Mouse (Mus musculus) midbrain, postnatal 0 days (tissue): Measurements from ENCODE around the gene Olfr263. TPM values are rescaled to one million over a fixed set of nuclear protein-coding genes. Genes with fewer than 3 reads are reported as not detected.

Experiments used
- ATAC-seq: fragments of 200-750 bp; cut with Nextera tagmentation; 2 replicates; pipeline ENCODE4 v1.8.0; 2017; ENCODE audit warnings: moderate number of reproducible peaks, mild to moderate bottlenecking, moderate TSS enrichment, moderate library complexity; ENCODE audit not compliant: low FRiP score
- DNase-seq: peaks from one replicate; pipeline ENCODE4 v3.0.0-alpha.2; 2015; ENCODE audit warnings: low spot score
- H3K27ac ChIP-seq: fragments of 300-500 bp; sonication (generic); 2 replicates; pipeline ENCODE4 v1.5.1; 2014; ENCODE audit warnings: low read depth, mild to moderate bottlenecking, low read length, mixed read lengths
- H3K27me3 ChIP-seq: fragments of 300-500 bp; sonication (generic); 2 replicates; pipeline ENCODE4 v1.6.1; 2014; ENCODE audit warnings: low read length, control low read depth, mixed read lengths; ENCODE audit not compliant: insufficient read depth
- H3K36me3 ChIP-seq: fragments of 300-500 bp; sonication (generic); 2 replicates; pipeline ENCODE4 v1.6.1; 2014; ENCODE audit warnings: low read length, control low read depth, mixed read lengths; ENCODE audit not compliant: insufficient read depth
- H3K4me1 ChIP-seq: fragments of 300-500 bp; sonication (generic); 2 replicates; pipeline ENCODE4 v1.6.1; 2014; ENCODE audit warnings: mild to moderate bottlenecking, control low read depth, antibody characterized with exemption, low read length, mixed read lengths; ENCODE audit not compliant: insufficient read depth
- H3K4me2 ChIP-seq: fragments of 300-500 bp; sonication (generic); 2 replicates; pipeline ENCODE4 v1.6.1; 2014; ENCODE audit warnings: low read depth, mild to moderate bottlenecking, low read length, mixed read lengths; ENCODE audit not compliant: poor library complexity, severe bottlenecking
- H3K4me3 ChIP-seq: fragments of 300-500 bp; sonication (generic); 2 replicates; pipeline ENCODE4 v1.5.1; 2014; ENCODE audit warnings: low read depth, mild to moderate bottlenecking, low read length, moderate library complexity
- H3K9ac ChIP-seq: fragments of 300-500 bp; sonication (generic); replicated peaks from 2 replicates; pipeline ENCODE4 v1.6.1; 2014; ENCODE audit warnings: mild to moderate bottlenecking, low read length, moderate library complexity, mixed read lengths; ENCODE audit not compliant: poor library complexity, severe bottlenecking
- H3K9me3 ChIP-seq: fragments of 300-500 bp; sonication (generic); 2 replicates; pipeline ENCODE4 v1.6.1; 2016; ENCODE audit warnings: low read length, control low read depth
- CTCF ChIP-seq: IDR thresholded peaks from 2 replicates; pipeline ENCODE4 v1.5.1; 2016; ENCODE audit warnings: antibody characterized with exemption, mild to moderate bottlenecking
- WGBS: fragments of 180-500 bp; shearing (Covaris S2); extraction: QIAGEN DNeasy Blood & Tissue Kit; methylation state at CpG from one replicate; pipeline ENCODE4 v1.1.7; 2014; 5-methylcytosine and 5-hydroxymethylcytosine counted together
- polyA plus RNA-seq: library from polyadenylated mRNA; unstranded; fragments of >200 nt; fragmentation: Nextera tagmentation; extraction: Ambion mirVana; gene quantifications from 2 replicates; pipeline ENCODE4 v1.2.1, GENCODE M21; 2015
- total RNA-seq: library from RNA; depleted of rRNA; stranded (reverse); fragments of >200 nt; gene quantifications from 2 replicates; pipeline ENCODE4 v1.2.3, GENCODE M21; 2014

The Olfr263 gene
- total and polyA plus RNA-seq, 2 experiments from 2014 or later = not detected

DNA sequence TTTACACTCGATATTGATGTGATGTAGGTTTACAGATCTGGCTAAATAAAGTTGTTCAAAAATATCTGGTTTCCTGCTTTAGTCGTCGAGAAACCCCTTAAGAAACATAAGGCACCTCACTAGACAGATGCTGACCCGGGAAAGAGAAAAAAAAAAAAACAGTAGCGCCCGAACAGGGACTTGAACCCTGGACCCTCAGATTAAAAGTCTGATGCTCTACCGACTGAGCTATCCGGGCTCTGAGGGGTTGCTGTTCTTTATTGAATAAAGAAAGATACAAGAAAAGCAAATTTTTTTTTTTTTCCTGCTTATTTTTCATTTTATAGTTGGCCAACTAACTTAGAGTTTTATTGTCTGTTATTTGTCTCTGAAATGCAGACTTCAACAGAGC is 38.5 kb downstream of the Olfr263 start:
- peak overlapping the region; percentile 47 for H3K4me3 ChIP-seq
- H3K36me3 ChIP-seq = no peaks in the 10 kb centered on the region
- WGBS = 0% methylated on average over 8 of the region's 8 CpGs
- no peak overlapping the region for H3K27ac ChIP-seq
- H3K9me3 ChIP-seq = no peaks in the 10 kb centered on the region
- H3K4me1 ChIP-seq = no peaks in the 10 kb centered on the region
- peak overlapping the region; percentile 61 for H3K4me2 ChIP-seq
- DNase-seq (peak; percentile 59), ATAC-seq (peak; percentile 53)
- no peaks in the 10 kb centered on the region for H3K27me3 ChIP-seq
- peak overlapping the region; percentile 40; the same call in 1 of the 2 replicates for H3K9ac ChIP-seq
- no peak for TF ChIP-seq CTCF

DNA sequence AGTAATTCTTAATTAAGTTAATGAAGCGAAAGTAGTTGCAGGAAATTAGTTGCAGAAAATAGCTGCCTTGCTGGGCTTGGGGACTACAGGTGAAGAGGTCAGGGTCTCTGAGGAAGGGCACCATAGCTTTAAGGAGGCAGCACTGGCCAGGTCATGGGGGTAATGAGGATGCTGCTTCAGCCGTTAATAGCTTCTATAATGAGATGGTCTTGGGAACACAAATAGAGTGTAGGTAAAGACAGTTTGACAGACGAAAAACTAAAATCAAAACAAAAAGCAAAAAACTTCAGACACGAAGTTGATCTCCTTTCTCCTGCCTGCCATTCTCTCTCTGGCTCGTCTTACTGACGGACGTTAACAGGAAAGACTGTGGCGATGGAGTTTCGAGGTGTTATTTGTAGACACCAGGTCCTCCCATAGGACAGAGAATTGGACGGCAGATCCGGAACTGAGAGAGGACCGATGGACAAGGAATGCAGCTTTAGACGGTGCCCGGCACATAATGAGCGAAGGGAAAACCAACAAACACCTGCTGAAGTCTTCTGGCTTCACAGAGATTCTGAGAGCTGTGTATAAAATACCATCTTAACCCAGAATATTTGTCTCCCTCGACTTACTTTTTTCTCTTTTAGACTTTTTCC is 39.1 kb downstream of the Olfr263 start:
- Histone ChIP-seq H3K4me2 (peak overlapping the region; percentile 61), H3K4me1 (no peaks in the 10 kb centered on the region), H3K27ac (no peak overlapping the region), H3K4me3 (peak overlapping the region; percentile 47), H3K9ac (peak overlapping the region; percentile 40; the same call in 1 of the 2 replicates), H3K27me3 (no peaks in the 10 kb centered on the region), H3K9me3 (no peaks in the 10 kb centered on the region), H3K36me3 (no peaks in the 10 kb centered on the region)
- under 1% methylated on average over 16 of the region's 16 CpGs for WGBS
- DNase-seq (peak; percentile 38), ATAC-seq (no peak)
- no peak for TF ChIP-seq CTCF

DNA sequence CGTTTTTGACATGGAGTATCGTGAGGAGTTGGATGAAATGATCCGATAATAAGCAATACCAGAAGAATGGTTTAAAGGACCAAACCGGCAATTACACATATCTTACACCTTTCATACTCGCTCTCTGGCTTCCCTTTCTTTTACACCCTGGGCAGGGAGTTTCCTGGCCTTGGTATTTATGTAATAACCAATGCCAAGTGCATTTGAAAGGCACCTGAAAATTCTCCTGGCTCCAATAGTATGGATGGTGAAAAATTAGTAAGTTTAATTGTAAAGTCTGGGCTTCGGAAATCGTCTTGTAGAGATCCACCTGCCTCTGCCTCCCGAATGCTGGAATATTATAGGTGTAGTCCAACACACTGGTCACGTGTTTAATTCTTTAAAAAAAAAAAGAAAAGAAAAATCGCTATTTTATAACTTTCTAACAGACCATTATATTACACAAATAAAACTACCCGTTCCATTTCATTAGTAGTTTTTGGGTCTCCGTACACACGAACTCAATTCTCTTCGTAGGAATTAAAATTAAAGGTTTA is 39.8 kb downstream of the Olfr263 start:
- no peak for DNase-seq
- 3% methylated on average over 14 of the region's 14 CpGs for WGBS
- peak overlapping the region; percentile 47 for H3K4me3 ChIP-seq
- H3K9me3 ChIP-seq = no peaks in the 10 kb centered on the region
- no peaks in the 10 kb centered on the region for H3K4me1 ChIP-seq
- H3K27me3 ChIP-seq = no peaks in the 10 kb centered on the region
- no peaks in the 10 kb centered on the region for H3K36me3 ChIP-seq
- no peak for ATAC-seq
- peak overlapping the region; percentile 40; the same call in 1 of the 2 replicates for H3K9ac ChIP-seq
- no peak overlapping the region for H3K27ac ChIP-seq
- no peak for TF ChIP-seq CTCF
- peak overlapping the region; percentile 61 for H3K4me2 ChIP-seq

DNA sequence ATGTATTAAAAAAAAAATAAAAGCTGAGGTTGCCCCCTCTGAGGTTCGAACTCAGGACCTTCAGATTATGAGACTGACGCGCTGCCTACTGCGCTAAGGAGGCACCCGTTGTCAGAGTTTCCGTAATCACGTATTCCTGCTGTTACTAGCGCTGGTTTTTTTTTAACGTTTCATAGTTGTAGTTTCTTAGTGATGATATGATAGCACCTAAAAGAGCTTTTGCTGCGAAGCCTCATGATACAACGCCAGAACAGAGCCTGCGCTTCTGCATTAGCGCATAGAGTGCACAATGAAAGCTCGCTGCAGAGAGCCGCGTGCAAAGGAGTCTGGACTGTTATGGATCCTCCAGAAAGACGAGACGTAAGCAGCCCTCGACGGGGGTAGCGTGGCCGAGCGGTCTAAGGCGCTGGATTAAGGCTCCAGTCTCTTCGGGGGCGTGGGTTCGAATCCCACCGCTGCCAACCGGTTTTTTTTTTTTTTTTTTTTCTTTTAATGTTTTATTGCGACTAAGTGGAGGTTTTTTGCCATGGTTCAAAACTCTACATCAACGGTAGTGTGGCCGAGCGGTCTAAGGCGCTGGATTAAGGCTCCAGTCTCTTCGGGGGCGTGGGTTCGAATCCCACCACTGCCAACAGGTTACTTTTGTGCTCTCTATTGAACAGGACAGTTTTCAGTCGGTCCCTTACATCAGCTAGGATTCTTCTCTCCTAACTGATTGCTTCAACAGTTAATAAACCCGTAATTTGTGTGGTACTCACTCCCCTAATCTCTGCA is 40.4 kb downstream of the Olfr263 start:
- H3K4me3 ChIP-seq = peak overlapping the region; percentile 47
- ATAC-seq (peak; percentile 85), DNase-seq (peak; percentile 90)
- no peaks in the 10 kb centered on the region for H3K9me3 ChIP-seq
- H3K4me2 ChIP-seq = peak overlapping the region; percentile 61
- under 1% methylated on average over 39 of the region's 39 CpGs for WGBS
- H3K9ac ChIP-seq = peak overlapping the region; percentile 37; the same call in 1 of the 2 replicates
- no peaks in the 10 kb centered on the region for H3K36me3 ChIP-seq
- H3K27ac ChIP-seq = peak overlapping the region; percentile 67
- no peak for TF ChIP-seq CTCF
- no peaks in the 10 kb centered on the region for H3K27me3 ChIP-seq
- H3K4me1 ChIP-seq = no peaks in the 10 kb centered on the region

DNA sequence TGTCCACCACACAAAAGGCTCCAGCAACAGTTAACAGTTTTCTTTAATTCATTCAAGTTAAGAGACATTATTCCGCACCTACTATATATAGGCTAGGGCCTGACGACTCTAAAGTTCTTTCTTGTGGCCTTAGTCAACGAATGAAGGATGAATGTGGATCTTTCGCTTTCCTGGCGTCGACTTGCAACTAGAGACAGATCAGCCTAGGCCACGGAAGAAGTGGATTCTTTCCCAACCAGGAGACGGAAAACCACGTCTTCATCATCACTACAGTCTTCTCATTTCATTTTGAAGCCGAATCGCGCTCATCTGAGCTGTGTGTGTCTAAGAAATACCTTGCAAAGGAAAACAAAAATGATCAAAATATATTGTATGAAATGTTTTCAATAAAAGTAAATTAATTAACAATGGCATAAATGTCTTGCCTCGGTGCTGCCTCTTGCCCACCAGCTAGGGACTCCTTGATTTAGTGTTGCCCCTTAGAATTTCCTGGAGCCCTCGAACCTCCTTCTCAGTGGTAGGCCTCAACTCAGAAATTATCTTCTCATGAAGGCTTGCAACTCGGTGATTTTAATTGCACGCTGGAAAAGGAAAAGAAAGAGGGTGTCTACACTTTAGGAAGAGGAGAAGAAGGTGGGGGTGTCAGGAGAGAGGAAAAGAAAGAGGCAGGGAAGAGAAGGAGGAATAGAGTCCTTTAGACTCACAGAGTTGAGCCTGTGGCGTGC is 41.2 kb downstream of the Olfr263 start:
- H3K9ac ChIP-seq = 0 out of 2 replicates have a peak overlapping the region, but pooled peaks have one; percentile 39
- H3K4me2 ChIP-seq = peak overlapping the region; percentile 67
- H3K9me3 ChIP-seq = no peaks in the 10 kb centered on the region
- no peaks in the 10 kb centered on the region for H3K4me1 ChIP-seq
- TF ChIP-seq CTCF = no peak
- no peaks in the 10 kb centered on the region for H3K27me3 ChIP-seq
- H3K4me3 ChIP-seq = peak overlapping the region; percentile 47
- DNase-seq (no peak), ATAC-seq (no peak)
- no peaks in the 10 kb centered on the region for H3K36me3 ChIP-seq
- 41% methylated on average over 17 of the region's 17 CpGs for WGBS
- H3K27ac ChIP-seq = no peak overlapping the region
